Mouse (Mus musculus): ENCODE measurements around the gene Arhgap23. TPM values are rescaled to one million over a fixed set of nuclear protein-coding genes. Genes with fewer than 3 reads are reported as not detected.

Gene Arhgap23
- polyA plus RNA-seq, 1 experiment from 2014 or later = 9.5 TPM

DNA sequence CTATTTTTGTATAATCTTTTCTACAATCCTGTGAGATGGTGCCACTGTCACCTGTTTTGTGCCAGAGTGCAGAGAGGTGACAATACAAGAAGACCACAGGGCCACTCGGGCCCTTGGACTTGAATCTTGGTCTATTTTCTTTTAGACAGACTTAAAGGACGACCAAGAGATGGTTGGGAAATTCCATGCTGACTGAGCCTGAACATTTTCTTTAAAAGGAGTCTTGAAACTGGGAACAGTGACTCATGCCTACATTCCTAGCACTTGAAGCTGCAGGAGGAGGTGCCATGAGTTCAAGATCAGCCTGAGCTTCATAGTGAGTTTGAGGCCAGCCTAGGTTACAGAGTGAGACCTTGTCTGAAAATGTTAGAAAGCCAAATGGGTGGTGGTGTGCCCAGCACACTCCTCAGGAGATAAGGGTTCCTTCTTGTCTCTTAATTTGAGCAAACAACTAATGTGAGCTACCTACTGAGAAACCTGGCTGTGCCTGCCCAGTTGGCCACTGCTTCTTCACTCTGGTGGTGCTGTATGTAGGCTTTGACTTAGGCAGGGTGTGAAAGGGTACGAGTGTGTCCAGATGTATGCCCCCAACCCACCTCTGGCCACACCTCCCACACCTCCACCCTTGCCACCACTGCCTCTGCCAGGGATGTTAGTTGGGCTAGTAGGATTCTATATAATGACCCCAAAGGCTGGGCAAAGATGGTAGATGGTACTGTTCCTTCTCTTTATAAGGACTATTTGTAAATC is 13.5 kb upstream of the Arhgap23 start:
- no peak overlapping the region for H3K27ac ChIP-seq (replicated peaks; ENCODE audit: low read depth, low read length)
- H3K9ac ChIP-seq (ENCODE audit: low read depth, low read length) = no peak overlapping the region
- H3K4me2 ChIP-seq (ENCODE audit: low read depth, low read length) = no peak overlapping the region
- H3K9me3 ChIP-seq (ENCODE audit: control insufficient read depth, low read length) = no peaks in the 10 kb centered on the region
- DNase-seq (ENCODE audit: low spot score) = no peak
- no peak for ATAC-seq (ENCODE audit: low read depth)
- 82% methylated on average over 3 of the region's 3 CpGs for WGBS
- no peaks in the 10 kb centered on the region for H3K36me3 ChIP-seq (ENCODE audit: control insufficient read depth, insufficient read depth, low read length)
- H3K27me3 ChIP-seq (replicated peaks; ENCODE audit: control insufficient read depth, insufficient read depth, low read length) = no peaks in the 10 kb centered on the region
- H3K4me3 ChIP-seq (ENCODE audit: low read depth, low read length) = no peak overlapping the region
- peaks cover 26% of the 10 kb centered on the region for H3K4me1 ChIP-seq (ENCODE audit: control insufficient read depth, insufficient read depth, low read length)

DNA sequence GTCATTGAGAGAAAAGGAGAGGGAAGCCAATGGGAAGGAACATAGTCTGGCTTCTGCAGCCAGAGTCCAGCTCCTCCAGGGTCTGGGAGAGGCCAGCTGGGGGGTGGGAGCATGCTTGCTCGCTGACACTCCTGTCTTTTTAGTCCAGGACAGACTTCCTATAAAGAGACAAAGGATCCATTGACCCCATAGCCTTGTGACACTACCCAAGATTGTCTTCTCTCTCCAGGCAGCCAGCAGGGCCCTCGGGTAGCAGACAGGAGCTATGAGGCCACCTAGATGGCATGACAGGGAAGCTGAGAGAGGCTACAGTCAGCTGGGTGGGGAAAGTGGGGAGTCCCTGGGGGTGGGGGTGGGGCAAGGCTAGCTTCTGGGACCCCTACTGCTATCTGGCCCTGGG is 12.6 kb upstream of the Arhgap23 start:
- 21% methylated on average over 2 of the region's 2 CpGs for WGBS
- H3K4me3 ChIP-seq (ENCODE audit: low read depth, low read length) = no peak overlapping the region
- H3K27me3 ChIP-seq (replicated peaks; ENCODE audit: control insufficient read depth, insufficient read depth, low read length) = no peaks in the 10 kb centered on the region
- ATAC-seq (ENCODE audit: low read depth) (no peak), DNase-seq (ENCODE audit: low spot score) (no peak)
- H3K4me2 ChIP-seq (ENCODE audit: low read depth, low read length) = no peak overlapping the region
- H3K4me1 ChIP-seq (ENCODE audit: control insufficient read depth, insufficient read depth, low read length) = peaks cover 32% of the 10 kb centered on the region
- no peaks in the 10 kb centered on the region for H3K9me3 ChIP-seq (ENCODE audit: control insufficient read depth, low read length)
- no peak overlapping the region for H3K9ac ChIP-seq (ENCODE audit: low read depth, low read length)
- H3K36me3 ChIP-seq (ENCODE audit: control insufficient read depth, insufficient read depth, low read length) = no peaks in the 10 kb centered on the region
- H3K27ac ChIP-seq (replicated peaks; ENCODE audit: low read depth, low read length) = no peak overlapping the region

DNA sequence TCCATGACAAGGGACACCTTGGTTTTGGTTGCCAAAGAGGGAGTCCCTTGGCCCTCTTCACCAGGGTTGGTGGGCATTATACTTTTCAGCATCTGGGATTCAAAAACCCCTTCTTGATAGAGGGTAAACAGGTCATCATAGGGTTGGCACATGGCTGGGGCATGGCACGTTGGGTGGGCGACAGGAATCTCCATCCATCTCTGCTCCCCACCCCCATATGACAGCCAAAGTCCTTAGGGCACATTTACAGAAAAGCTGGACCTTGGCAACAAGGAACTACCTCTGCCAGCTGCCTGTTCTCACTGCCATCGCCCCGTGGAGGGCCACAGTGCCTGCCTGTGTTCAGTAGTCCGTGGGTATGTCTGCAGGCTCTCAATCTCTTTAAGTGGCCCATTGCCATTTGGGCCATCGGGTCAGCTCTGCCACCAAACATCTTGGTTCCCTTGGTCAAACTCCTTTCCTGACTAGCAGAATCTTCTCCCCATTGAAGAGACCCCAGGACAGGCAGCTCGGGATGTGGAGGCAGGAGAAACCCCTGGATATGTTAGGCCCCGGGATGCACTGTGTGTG is 11.6 kb upstream of the Arhgap23 start:
- Histone ChIP-seq H3K4me2 (ENCODE audit: low read depth, low read length) (peak overlapping the region; percentile 84), H3K36me3 (ENCODE audit: control insufficient read depth, insufficient read depth, low read length) (no peaks in the 10 kb centered on the region), H3K4me1 (ENCODE audit: control insufficient read depth, insufficient read depth, low read length) (peaks cover 40% of the 10 kb centered on the region), H3K27me3 (replicated peaks; ENCODE audit: control insufficient read depth, insufficient read depth, low read length) (no peaks in the 10 kb centered on the region), H3K27ac (replicated peaks; ENCODE audit: low read depth, low read length) (no peak overlapping the region), H3K9ac (ENCODE audit: low read depth, low read length) (peak overlapping the region; percentile 66; the same call in 1 of the 2 replicates), H3K4me3 (ENCODE audit: low read depth, low read length) (peak overlapping the region; percentile 60), H3K9me3 (ENCODE audit: control insufficient read depth, low read length) (no peaks in the 10 kb centered on the region)
- no peak for ATAC-seq (ENCODE audit: low read depth)
- WGBS = 35% methylated on average over 8 of the region's 8 CpGs
- no peak for DNase-seq (ENCODE audit: low spot score)

- peak overlapping the region; percentile 84 for H3K4me2 ChIP-seq (ENCODE audit: low read depth, low read length)
These were observed 11.1 kb upstream of the Arhgap23 start for GRCm38 (mm10) chr11:97404184-97404760.

DNA sequence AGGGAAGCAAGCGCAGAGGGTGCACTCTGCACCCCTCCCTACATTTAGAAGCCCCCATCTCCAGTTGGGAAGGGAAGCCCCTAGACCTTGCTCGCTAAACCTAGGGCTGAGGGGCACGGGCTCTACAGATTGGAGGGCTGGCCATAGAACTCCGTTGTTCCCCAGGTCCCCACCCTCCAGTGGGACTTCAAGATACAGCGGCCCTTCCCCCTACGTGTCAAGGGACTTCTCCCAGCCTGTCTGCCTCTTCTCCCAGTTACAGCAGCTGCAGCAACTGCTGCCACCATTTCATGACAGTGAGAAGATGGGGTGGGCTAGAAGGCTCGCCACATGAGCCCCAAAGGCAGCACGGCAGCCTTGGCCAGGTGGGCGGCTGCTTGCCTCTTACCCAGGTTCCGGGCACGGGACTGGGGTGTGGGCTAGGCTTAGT is 10.6 kb upstream of the Arhgap23 start:
- peaks cover 40% of the 10 kb centered on the region for H3K4me1 ChIP-seq (ENCODE audit: control insufficient read depth, insufficient read depth, low read length)
- H3K9me3 ChIP-seq (ENCODE audit: control insufficient read depth, low read length) = no peaks in the 10 kb centered on the region
- ATAC-seq (ENCODE audit: low read depth) (peak; percentile 5; the same call in 1 of the 2 replicates), DNase-seq (ENCODE audit: low spot score) (peak; percentile 48)
- peak overlapping the region; percentile 84 for H3K4me2 ChIP-seq (ENCODE audit: low read depth, low read length)
- H3K4me3 ChIP-seq (ENCODE audit: low read depth, low read length) = peak overlapping the region; percentile 60
- peak overlapping the region; percentile 66 for H3K9ac ChIP-seq (ENCODE audit: low read depth, low read length)
- H3K27ac ChIP-seq (replicated peaks; ENCODE audit: low read depth, low read length) = no peak overlapping the region; the same call in 1 of the 2 replicates
- 2% methylated on average over 11 of the region's 11 CpGs for WGBS
- no peaks in the 10 kb centered on the region for H3K27me3 ChIP-seq (replicated peaks; ENCODE audit: control insufficient read depth, insufficient read depth, low read length)
- no peaks in the 10 kb centered on the region for H3K36me3 ChIP-seq (ENCODE audit: control insufficient read depth, insufficient read depth, low read length)

More at GRCm38 (mm10) chr11:97404184-97404760, 11.1 kb upstream of the Arhgap23 start:
- H3K27ac ChIP-seq (replicated peaks; ENCODE audit: low read depth, low read length) = no peak overlapping the region; the same call in 1 of the 2 replicates
- 0% methylated on average over 16 of the region's 61 CpGs for WGBS
- H3K27me3 ChIP-seq (replicated peaks; ENCODE audit: control insufficient read depth, insufficient read depth, low read length) = no peaks in the 10 kb centered on the region
- H3K4me1 ChIP-seq (ENCODE audit: control insufficient read depth, insufficient read depth, low read length) = peaks cover 40% of the 10 kb centered on the region
- no peaks in the 10 kb centered on the region for H3K9me3 ChIP-seq (ENCODE audit: control insufficient read depth, low read length)
- peak overlapping the region; percentile 60 for H3K4me3 ChIP-seq (ENCODE audit: low read depth, low read length)
- DNase-seq (ENCODE audit: low spot score) (peak; percentile 81), ATAC-seq (ENCODE audit: low read depth) (peak; percentile 26; the same call in 1 of the 2 replicates)
- H3K9ac ChIP-seq (ENCODE audit: low read depth, low read length) = peak overlapping the region; percentile 66
- no peaks in the 10 kb centered on the region for H3K36me3 ChIP-seq (ENCODE audit: control insufficient read depth, insufficient read depth, low read length)

DNA sequence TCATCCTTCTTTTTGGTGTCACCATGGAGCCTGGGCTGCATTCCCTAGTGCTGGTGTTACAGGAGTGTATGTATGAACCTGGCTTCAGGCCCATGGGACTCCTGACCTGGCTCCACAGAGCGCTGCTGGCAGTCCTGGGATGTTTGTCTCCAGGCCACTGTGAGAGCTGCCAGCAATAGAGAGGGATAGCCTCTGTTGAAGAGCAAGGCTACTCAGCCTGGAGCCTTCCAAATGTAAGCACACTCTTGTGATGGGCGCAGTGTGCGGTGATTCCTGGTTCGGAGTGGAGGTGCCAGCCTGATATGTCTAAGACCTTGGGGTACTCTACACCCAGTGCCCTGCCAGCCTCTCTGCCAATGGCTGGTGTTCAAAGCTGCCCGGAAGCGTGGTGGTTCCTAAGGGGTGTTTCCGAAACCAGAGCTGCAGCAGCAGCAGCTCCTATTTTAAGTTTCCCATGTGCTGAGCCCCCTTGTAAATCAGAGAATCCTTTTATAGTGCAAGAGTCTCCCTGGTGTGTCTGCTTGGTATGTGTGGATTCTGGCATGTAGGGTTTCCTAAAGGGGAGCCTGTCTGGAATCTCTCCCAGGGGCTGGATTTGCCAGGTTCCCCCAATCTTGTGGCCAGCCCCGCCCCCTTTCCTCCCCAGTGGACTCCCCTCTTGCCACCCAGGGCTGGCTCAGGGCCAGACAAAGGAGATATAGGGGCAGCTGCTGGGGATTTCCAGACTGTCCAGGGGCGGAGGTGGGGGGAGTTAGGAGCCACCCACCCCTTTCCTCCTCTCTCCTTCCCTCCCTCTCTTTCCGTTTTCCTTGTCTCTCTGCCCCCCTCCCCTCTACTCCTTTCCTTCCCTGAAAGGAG is 9.0 kb upstream of the Arhgap23 start:
- DNase-seq (ENCODE audit: low spot score) = peak; percentile 79
- 50% methylated on average over 10 of the region's 10 CpGs for WGBS

DNA sequence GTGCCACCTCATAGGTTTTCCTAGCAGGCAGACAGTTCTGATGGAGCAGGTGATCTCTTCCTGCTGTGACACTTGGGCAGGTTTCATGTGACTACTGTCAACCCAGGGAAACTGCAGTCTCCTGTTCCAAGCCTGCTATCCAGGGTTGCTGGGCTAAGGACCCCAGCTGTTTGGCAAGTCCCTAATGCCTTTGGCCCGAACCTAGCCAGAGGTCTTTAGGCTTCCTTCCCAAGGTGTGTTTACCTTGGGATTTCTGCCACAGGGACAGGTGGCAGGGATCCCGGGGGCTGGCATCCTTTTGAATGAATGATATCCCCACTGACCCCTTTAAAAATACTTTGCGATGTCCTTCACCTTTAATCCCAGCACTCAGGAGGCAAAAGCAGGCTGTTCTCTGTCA is 7.9 kb upstream of the Arhgap23 start:
- 80% methylated on average over 3 of the region's 3 CpGs for WGBS
- no peak for ATAC-seq (ENCODE audit: low read depth)
- Histone ChIP-seq H3K4me2 (ENCODE audit: low read depth, low read length) (no peak overlapping the region), H3K27ac (replicated peaks; ENCODE audit: low read depth, low read length) (no peak overlapping the region), H3K9me3 (ENCODE audit: control insufficient read depth, low read length) (no peaks in the 10 kb centered on the region), H3K4me1 (ENCODE audit: control insufficient read depth, insufficient read depth, low read length) (peaks cover 36% of the 10 kb centered on the region), H3K4me3 (ENCODE audit: low read depth, low read length) (no peak overlapping the region), H3K36me3 (ENCODE audit: control insufficient read depth, insufficient read depth, low read length) (no peaks in the 10 kb centered on the region), H3K9ac (ENCODE audit: low read depth, low read length) (no peak overlapping the region), H3K27me3 (replicated peaks; ENCODE audit: control insufficient read depth, insufficient read depth, low read length) (no peaks in the 10 kb centered on the region)
- no peak for DNase-seq (ENCODE audit: low spot score)

More for the DNA sequence above, 9.0 kb upstream of the Arhgap23 start:
- no peaks in the 10 kb centered on the region for H3K36me3 ChIP-seq (ENCODE audit: control insufficient read depth, insufficient read depth, low read length)
- no peaks in the 10 kb centered on the region for H3K9me3 ChIP-seq (ENCODE audit: control insufficient read depth, low read length)
- H3K27ac ChIP-seq (replicated peaks; ENCODE audit: low read depth, low read length) = peak overlapping the region; percentile 46; the same call in 1 of the 2 replicates
- peak overlapping the region; percentile 84 for H3K4me2 ChIP-seq (ENCODE audit: low read depth, low read length)
- H3K9ac ChIP-seq (ENCODE audit: low read depth, low read length) = 0 out of 2 replicates have a peak overlapping the region, but pooled peaks have one; percentile 17
- ATAC-seq (ENCODE audit: low read depth) = 0 out of 2 replicates have a peak, but pooled peaks have one; percentile 3
- no peaks in the 10 kb centered on the region for H3K27me3 ChIP-seq (replicated peaks; ENCODE audit: control insufficient read depth, insufficient read depth, low read length)
- H3K4me1 ChIP-seq (ENCODE audit: control insufficient read depth, insufficient read depth, low read length) = peaks cover 36% of the 10 kb centered on the region
- no peak overlapping the region for H3K4me3 ChIP-seq (ENCODE audit: low read depth, low read length)

GRCm38 (mm10) chr11:97408171-97408570 is 7.2 kb upstream of the Arhgap23 start:
- DNase-seq (ENCODE audit: low spot score) (peak; percentile 80), ATAC-seq (ENCODE audit: low read depth) (no peak)
- peaks cover 36% of the 10 kb centered on the region for H3K4me1 ChIP-seq (ENCODE audit: control insufficient read depth, insufficient read depth, low read length)
- no peaks in the 10 kb centered on the region for H3K9me3 ChIP-seq (ENCODE audit: control insufficient read depth, low read length)
- no peak overlapping the region for H3K9ac ChIP-seq (ENCODE audit: low read depth, low read length)
- H3K4me3 ChIP-seq (ENCODE audit: low read depth, low read length) = no peak overlapping the region
- no peaks in the 10 kb centered on the region for H3K27me3 ChIP-seq (replicated peaks; ENCODE audit: control insufficient read depth, insufficient read depth, low read length)
- H3K4me2 ChIP-seq (ENCODE audit: low read depth, low read length) = no peak overlapping the region
- WGBS = 0% methylated on average over 6 of the region's 6 CpGs
- H3K27ac ChIP-seq (replicated peaks; ENCODE audit: low read depth, low read length) = no peak overlapping the region
- H3K36me3 ChIP-seq (ENCODE audit: control insufficient read depth, insufficient read depth, low read length) = no peaks in the 10 kb centered on the region
